Mouse (Mus musculus) urinary bladder, adult 18-20 months (tissue): ENCODE results near the gene Hist2h2bb.
A peak's percentile ranks its signal among the peaks of the same experiment; 100 is the strongest.
"Not testable (repeated sequence)": the region's sequence is repeated elsewhere in the genome, so short reads cannot be mapped to it uniquely, and the experiment has no call there.

ENCODE experiments used
- DNase-seq, 2 experiments: peaks; one replicate each; pipeline ENCODE4 v3.0.0; 2022; ENCODE audit warnings: low spot score in 2 of 2, mixed read lengths in 2 of 2

The Hist2h2bb gene

DNA sequence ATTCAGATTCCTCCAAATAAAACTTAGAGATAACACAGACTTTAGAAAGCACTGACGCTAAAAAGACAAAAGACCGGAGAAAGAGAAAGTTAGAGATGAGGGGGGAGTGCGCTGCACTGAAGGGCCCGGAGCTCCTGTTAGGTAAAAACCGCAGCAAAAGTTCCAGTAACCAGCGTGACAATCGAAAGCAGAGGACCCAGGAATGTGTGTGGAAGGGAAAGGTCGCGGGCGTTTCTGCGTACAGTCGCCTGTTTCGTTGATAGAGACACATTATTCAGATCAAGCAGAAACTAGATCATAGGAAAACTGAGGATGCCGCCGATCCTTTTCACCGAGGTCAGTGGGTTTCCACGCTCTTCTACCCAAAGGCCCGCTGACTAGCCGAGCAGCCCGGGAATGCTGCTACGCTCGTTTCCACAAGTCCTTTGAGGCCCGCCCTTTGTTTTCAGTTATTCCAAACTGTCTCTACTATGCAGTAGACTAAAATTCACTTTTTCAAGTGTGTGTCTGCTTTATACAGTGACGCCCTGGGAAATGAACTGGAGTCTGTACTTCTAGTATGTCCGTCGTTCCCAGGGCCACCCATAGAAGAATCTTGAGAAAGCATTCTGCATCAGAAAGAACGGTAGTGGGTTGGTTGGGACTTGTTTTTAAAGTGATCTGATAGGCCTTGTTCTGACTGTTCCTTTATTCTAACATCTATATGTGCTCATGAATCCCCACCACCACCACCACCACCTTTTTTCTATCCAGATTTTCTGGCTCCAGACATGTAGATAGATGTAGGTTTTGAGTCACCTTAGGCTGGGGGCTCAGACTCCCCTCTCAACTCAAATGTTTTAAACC is 5.8 kb upstream of the Hist2h2bb start:
- peak; percentile 31 to 38 for DNase-seq

DNA sequence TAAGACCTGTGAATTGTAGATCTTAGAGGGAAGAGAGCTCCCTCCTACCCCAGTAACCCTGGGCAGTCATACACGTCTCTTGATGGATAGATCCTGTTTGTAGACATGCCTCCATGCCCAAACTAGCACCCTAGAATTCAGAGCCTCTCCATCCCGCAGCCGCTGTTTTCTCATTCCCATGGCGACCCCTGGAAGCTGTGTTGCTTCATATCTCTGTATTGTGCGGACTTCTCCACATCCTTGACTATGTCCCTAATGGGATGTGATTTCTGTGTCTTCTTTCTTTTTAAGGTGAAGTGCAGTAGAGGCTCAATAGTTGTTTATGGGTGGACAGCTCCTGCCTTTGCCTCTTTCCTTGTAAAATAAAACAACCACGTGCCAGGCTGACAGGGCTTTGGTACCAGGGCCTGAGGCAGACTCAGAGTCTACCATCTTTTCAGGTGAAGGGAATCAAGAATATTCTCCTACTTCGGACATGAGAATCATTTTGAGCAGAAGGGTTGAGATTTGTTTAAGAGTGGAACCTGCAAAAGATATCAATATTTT is 5.1 kb upstream of the Hist2h2bb start:
- no peak for DNase-seq

DNA sequence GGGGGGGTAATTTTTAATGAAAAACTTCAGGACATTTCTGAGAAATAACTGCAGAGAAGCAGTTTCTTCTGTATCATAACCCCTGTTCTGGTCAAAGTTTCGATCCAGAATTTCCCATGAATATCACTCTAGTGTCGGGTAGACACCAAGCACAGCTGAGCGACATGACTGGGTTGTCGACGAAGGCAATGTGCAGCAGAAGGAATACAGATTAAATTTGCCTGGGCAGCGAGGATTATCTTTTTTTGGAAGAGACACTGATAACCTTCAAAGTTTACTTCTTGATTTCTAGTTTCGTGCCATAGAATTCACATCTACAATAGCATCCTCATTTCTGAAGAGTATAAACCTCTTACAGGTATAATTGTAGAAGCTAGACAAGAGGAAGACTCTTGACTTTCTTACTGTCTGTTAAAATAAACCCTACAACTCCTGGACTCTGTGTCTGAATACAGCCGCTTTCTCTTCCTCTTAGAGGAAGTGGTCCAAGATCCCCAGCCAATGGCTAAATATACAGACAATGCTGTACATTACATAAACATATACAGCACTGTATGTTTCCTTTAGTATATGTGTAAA is 3.3 kb upstream of the Hist2h2bb start:
- no peak for DNase-seq

DNA sequence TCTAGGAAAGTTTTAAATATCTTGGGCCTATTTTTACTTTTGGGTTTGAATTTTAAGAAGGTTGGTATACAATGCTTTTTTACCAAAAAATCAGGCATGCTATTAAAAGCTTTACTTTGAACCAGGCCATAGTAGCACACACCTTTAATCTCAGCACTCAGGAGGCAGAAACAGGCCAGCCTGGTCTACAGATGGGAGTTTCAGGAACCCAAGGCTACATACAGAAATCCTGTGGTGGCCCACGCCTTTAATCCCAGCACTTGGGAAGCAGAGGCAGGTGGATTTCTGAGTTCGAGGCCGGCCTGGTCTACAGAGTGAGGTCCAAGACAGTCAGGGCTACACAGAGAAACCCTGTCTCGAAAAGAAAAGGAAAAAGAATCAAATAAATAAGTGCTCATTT is 2.0 kb upstream of the Hist2h2bb start:
- no peak for DNase-seq

DNA sequence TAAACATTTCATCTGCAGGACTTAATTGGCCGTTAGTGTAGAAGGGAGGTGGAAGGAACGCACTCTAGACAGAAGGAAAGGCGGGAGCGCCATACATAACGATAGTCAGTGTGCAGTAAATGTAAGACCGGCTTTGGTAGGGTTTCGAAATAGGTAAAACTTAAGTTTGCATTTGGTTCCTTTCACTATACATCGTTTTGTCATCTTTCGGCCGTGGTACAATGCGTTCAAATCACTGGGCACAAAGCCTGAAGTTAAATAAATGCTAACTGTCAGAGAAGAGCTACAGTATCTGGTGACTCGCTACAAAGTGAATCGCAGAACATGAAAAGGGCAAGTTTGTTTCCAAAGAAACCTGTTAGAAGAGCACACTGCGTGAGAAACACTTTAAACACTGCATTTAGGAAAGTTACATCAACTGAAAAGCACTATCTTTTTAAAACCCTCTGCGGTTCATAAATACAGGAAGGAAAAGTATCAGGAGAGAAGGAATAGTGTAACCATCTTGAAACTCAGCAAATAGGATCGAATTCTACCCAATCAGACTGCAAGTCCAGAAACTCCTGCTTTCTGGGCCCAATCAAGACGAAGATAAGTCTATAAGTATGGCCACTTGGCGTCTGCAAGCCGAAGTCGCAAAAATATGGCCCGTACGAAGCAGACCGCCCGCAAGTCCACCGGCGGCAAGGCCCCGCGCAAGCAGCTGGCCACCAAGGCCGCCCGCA is 1.3 kb upstream of the Hist2h2bb start, which contains the start of gene Hist2h3b:
Hist2h3b (plus strand) TSS at position 604 of the 725 bp plus-strand sequence.
- peak; percentile 72 to 76 for DNase-seq

DNA sequence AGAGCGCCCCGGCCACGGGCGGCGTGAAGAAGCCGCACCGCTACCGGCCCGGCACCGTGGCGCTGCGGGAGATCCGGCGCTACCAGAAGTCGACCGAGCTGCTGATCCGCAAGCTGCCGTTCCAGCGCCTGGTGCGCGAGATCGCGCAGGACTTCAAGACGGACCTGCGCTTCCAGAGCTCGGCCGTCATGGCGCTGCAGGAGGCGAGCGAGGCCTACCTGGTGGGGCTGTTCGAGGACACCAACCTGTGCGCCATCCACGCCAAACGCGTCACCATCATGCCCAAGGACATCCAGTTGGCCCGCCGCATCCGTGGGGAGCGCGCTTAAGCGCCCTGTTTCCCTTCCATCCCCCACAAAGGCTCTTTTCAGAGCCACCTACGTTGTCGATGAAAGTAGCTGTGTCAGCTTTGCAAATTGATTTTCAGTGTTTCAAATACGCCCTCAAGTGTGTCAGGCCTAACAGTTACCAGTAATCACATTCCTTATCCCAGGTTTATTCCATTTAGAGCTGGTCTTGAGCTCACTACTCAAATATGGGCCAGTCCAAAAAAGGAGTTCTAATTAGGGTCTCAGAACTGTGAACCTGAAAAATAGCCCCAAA is 675 bp upstream of the Hist2h2bb start:
- not testable (repeated sequence) for DNase-seq

DNA sequence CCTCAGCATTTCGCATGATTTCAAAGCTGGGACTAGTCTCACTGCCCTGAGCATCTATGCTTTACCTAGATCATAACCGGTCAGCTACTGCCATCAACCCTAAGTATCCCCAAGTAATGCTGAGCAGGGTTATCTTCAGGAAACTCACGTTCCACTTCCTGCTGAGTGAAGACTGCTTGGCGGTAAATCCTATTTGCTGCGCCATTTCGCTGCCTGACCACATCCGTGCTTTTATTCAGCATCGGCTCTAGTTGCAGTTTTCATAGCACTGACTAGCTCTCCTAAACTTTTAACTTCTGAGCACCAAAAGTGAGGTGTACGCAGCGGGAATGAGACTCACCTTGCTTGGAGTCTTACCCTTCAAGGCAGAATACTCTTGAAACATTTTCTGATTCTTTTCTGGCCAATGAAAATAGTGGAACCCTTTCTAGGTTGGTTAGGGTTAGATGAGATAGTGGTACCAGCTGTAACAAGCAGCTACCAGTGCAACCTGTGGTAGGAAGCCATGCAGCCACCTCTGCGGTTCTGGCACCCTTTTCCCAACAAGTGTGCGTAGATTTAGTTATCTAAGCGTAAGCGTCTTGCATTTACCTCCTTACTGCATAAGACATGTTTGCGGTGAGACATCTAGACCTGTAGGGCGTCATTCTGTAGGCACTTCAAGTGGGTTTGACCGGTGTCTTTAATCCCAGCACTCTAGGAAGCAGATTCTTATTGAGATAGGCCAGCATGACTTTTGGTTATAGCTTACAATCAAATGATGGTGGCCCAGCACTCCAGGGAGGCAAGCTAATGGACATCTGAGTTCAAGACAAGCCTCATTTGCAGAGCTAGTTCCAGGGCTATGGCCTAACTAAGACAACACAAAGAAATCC is 4.3 kb downstream of the Hist2h2bb start:
- no peak for DNase-seq

DNA sequence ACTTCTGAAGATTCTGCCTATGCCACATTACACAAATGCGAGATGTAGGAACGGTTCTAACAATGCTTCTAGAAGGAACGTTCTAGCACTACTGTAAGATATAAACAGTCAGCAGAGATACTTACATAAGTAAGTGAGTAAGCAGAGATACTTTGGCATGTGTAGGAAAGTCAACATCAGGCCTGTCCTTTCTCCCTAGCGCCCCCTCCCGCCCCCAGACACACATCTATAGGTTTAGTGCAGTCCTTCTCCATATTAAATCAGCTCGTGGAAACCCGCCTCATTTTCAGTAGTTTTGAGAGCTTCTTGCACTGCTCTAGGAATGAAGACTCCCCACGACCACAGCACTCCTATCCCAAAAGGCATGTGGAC is 7.9 kb downstream of the Hist2h2bb start:
- DNase-seq, result no peak

DNA sequence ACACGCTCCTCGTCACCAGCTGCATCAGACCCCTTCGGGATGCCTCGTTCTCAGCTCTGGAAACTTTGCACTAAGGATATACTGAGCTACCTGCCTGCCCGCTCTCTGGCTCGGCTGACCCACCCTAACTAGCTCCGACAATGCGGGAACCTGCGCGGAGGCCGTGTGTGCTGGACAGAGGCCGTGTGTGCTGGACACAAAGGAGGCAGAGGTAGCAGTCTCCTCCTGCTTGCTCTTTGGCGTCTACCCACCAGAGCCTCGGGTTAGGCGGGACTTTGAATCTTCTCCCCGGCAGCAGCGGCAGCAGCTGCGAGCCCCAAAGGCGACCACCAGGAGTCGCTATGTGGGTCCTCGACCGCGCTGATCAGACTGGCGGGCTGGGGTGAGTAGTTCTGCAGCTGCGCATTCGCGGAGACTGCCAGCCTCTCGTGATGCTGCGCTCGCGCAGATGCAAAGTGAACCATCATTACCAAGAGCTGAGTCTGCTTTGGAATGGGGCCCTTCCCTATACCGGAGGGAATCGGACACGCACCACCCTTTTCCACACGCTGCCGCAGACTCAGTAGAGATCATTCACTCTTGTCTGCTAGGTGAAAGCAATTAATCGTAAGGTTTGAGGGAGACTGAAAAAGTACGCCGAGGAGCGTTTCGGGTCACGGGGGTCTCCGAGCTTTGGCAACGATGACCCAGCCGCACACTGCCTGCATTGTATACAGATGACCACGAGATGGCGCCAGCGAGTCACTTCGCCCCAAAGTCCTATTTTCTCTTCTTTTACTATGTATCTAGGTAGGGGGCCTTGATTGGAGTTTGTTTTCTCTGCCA is 8.5 kb downstream of the Hist2h2bb start:
- DNase-seq, result peak; percentile 70 to 79

DNA sequence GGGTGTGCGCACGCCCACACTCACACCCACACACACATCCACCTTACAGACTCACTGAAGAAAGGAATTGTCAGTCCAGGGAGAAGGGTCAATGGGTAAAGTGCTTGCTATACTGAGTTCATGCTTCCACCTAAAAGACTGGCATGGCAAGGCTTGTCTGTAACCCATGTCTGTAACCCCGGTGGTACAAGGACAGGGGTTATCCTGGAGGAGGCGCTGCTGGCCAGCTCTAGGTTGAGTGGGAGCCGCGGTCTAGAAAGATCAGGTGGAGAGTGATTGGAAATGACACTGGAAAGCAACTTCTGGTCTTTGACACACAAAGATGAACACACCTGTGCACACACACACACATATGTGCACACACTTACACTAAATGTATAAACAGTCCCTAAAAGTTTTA is 11.1 kb downstream of the Hist2h2bb start:
- no peak for DNase-seq

DNA sequence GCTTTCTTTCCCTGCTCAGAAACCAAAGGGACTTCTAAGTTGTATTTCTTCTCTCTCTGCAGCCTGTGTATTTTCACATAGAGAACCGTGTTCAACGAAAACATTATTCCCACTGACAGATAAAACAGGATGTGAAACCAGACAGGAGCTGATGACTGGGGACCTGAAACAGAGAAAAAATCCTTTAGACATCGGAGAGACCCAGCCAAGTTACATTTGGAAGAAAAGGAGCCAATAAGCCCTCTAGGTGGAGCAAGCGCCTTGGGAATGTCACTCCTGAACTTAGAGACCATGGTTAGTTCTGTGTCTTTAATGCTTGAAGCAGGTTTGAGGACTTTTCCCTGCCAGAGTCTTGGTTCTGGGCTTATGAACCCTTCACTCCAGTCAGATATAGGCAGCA is 14.9 kb downstream of the Hist2h2bb start:
- no peak for DNase-seq

DNA sequence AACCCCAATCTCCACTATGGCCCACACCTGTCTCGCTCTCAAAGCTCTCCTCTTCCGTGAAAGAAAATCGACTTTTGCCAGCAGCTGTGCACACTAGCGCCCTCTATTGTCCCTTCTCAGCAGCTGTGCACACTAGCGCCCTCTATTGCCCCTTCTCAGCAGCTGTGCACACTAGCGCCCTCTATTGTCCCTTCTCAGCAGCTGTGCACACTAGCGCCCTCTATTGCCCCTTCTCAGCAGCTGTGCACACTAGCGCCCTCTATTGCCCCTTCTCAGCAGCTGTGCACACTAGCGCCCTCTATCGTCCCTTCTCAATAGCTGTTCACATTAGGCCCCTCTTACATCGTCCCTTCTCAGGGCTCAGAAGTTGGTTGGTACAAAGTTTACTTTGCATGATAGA is 17.8 kb downstream of the Hist2h2bb start:
- not testable (repeated sequence) for DNase-seq

DNA sequence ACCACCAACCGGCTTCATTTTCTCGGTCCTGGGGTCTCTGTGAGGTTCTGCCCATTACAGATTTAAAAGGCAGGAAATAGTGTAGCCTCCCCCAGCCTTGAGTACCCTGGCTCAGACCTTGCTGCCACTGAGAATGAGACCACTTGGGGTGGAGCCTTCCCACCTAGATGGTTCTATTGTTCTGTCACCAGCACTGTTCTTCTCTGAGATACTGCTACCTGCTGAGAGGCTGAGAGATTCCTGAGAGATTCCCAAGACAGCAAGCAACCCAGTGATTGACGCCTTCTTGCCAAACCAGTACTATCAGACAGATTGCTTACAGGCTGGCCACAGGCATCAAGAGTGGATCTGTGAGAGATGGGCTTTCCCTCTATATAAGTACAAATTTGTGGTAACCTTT is 19.6 kb downstream of the Hist2h2bb start:
- DNase-seq, result no peak

DNA sequence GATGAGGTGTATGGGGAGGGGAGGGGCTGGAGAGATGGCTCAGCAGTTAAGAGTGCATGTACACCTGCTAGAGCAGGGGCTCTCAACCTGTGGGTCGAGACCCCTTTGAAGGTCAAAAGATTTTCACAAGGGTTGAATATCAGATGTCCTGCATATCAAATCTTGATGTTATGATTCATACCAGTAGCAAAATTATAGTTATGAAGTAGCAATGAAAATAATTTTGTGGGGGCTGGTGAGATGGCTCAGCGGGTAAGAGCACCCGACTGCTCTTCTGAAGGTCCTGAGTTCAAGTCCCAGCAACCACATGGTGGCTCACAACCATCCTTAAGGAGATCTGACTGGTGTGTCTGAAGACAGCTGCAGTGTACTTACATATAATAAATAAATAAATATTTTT is 21.2 kb downstream of the Hist2h2bb start:
- not testable (repeated sequence) for DNase-seq

DNA sequence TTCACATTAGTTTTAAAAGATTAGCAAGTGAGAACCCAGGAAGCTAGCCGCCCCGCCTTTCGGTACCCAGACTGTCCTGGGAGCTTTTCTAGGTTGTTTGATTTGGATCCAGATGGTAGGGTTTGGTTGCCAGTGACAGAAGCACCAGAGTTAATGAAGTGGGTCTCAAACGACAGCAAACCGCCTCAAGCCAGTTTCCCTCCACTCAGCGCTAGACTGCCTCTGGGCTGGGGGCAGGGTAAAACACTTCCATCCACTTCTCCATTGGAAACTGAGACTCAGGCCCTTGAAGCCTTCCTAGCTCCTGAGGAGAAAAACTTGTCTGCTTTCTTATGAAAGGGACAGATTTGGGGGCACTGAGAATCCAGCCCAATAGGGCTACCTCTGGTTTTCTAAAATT is 23.1 kb downstream of the Hist2h2bb start:
- DNase-seq, result no peak

DNA sequence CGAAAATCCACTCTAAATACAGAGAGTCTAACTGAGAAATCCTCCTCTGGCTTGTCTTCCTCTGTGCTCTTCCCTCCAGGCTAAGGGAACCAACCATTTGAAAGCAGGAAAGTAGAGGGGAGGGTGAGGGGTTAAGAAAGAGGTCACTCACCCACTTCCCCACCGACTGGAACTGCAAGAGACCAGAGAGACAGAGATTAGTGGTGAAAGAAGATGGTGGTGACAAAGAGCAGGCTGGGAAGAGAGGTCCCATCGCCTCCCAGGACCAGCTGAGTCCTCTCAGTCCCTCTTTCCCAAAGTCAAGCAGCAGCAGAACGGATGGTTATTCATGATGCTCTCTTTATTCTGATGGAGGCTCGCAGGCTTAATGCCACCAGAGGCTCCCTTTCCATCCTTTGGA is 23.8 kb downstream of the Hist2h2bb start:
- DNase-seq, result no peak

DNA sequence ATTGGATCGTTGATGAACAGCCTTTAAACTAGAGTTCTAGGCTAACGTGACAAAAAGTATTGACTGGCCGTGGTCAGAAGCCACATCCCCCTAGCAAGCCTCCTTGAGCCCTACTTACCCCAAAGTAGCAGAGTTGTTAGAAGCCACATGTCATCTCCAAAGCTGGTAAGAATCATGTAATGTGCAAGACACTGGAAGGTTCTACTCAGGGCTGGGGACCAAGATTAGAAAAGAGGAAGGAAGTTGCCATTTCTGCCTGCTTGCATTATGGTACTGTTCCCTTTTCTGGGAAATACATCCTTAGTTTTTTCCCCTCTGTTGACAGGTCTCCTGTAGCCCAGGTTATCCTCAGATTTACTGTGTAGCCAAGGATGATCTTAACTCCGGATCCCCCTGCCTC is 24.2 kb downstream of the Hist2h2bb start, which contains the start of gene Fcgr1:
Fcgr1 (minus strand) TSS at position 183 of the 400 bp plus-strand sequence.
- no peak for DNase-seq

DNA sequence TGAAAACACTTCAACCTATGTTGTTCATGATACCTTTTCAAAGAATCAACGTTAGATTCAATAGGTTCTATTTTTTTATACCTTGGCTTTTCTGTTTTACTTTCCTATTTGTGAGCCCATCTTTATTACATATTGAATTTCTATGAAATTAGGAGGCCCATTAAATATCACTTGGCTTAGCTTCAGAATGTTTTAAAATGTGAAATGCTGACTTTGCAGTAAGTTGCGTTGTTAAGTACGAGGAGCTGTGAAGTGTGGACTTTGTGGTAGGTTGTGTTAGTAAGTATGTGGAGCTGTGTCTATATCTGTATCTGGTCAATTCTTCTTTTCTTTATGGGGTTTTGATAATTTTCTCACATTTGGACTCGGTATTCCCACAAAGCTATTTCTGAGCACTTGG is 28.8 kb downstream of the Hist2h2bb start:
- DNase-seq, result no peak

DNA sequence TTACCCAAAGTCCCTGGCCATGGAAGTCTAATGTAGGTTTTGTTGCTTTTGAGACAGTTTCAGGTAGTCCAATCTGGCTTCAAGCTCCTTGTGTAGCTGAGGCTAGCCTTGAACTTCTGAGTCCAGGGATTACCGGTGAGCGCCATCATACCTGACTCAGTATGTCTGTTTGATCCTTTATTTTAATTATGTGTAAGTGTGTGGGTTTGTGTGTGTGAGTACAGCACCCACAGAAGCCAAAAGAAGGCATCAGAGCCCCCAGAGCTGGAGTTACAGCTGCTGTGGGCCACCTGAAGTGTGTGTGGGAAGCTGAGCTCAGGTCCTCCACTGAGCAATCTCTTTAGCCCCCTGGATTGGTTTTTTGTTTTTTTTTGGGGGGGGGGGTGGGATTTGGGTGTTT is 30.0 kb downstream of the Hist2h2bb start:
- no peak for DNase-seq
